ENCODE assay signal across 19 mouse cellular contexts in genomic region chr6:123175549-123175948, GRCm38 (mm10). TPM values are rescaled to one million over a fixed set of nuclear protein-coding genes. Genes with fewer than 3 reads are reported as not detected.
"Had no signal": no experiment of that assay in that cellular context is flagged by ENCODE, and none has a peak within 500 bp of the region (broad histone marks: within the 10 kb centered on the region; RNA-seq: fewer than 3 reads in every experiment).

No protein-coding gene starts in this region.

- H3K9me3 ChIP-seq: intestine, embryonic 15.5 days; megakaryocyte, embryonic 14.5 days; neural tube, embryonic 13.5 days had no signal

- H3K4me2 ChIP-seq: intestine, embryonic 15.5 days; limb, embryonic 13.5 days; liver, embryonic 12.5 days; midbrain, embryonic 11.5 days; midbrain, embryonic 15.5 days; neural tube, embryonic 13.5 days had no signal

- H3K9ac ChIP-seq: intestine, embryonic 15.5 days; limb, embryonic 13.5 days; liver, embryonic 12.5 days; midbrain, embryonic 15.5 days; neural tube, embryonic 13.5 days had no signal

- DNase-seq: kidney, adult 18-20 months; kidney, postnatal 10 days; kidney, postnatal 4 days; left cerebral cortex, postnatal 4 days; right cerebral cortex, adult 18-20 months; right cerebral cortex, postnatal 25 days; thymus, postnatal 36 days had no signal

- H3K27me3 ChIP-seq: intestine, embryonic 15.5 days; limb, embryonic 13.5 days; liver, embryonic 12.5 days; megakaryocyte, embryonic 14.5 days; midbrain, embryonic 15.5 days; neural tube, embryonic 13.5 days had no signal

- H3K27ac ChIP-seq: intestine, embryonic 15.5 days; layer of hippocampus, adult 2 months; limb, embryonic 13.5 days; liver, embryonic 12.5 days; midbrain, embryonic 15.5 days; neural tube, embryonic 13.5 days had no signal

- H3K4me3 ChIP-seq: intestine, embryonic 15.5 days; layer of hippocampus, adult 2 months; limb, embryonic 13.5 days; liver, embryonic 12.5 days; megakaryocyte, embryonic 14.5 days; midbrain, embryonic 15.5 days; neural tube, embryonic 13.5 days had no signal

- H3K36me3 ChIP-seq: intestine, embryonic 15.5 days; limb, embryonic 13.5 days; liver, embryonic 12.5 days; midbrain, embryonic 15.5 days; neural tube, embryonic 13.5 days had no signal

- ATAC-seq: intestine, embryonic 15.5 days; liver, embryonic 12.5 days; midbrain, embryonic 15.5 days had no signal

- H3K4me1 ChIP-seq: intestine, embryonic 15.5 days; limb, embryonic 13.5 days; liver, embryonic 12.5 days; megakaryocyte, embryonic 14.5 days; midbrain, embryonic 15.5 days; neural tube, embryonic 13.5 days had no signal

RNA-seq across cellular contexts. Expression of gene Clec4b2, which starts 2.9 kb away (rescaled TPM):
- total RNA-seq: layer of hippocampus, adult 2 months; layer of hippocampus, postnatal 10 days; left cerebral cortex, postnatal 4 days had no signal
- polyA plus RNA-seq: intestine, embryonic 15.5 days; kidney, embryonic 14.5 days; limb, embryonic 13.5 days; liver, embryonic 12.5 days; lung, embryonic 16.5 days; midbrain, embryonic 11.5 days; midbrain, embryonic 15.5 days; neural tube, embryonic 13.5 days; small intestine, adult 2 months had no signal

RNA-seq across cellular contexts. Expression of gene Clec4n, which starts 54.1 kb away (rescaled TPM):
- total RNA-seq: layer of hippocampus, adult 2 months; layer of hippocampus, postnatal 10 days had no signal
